Mouse (Mus musculus): Measurements from ENCODE around the gene Mob4.
A peak's percentile ranks its signal among the peaks of the same experiment; 100 is the strongest.

Gene Mob4

DNA sequence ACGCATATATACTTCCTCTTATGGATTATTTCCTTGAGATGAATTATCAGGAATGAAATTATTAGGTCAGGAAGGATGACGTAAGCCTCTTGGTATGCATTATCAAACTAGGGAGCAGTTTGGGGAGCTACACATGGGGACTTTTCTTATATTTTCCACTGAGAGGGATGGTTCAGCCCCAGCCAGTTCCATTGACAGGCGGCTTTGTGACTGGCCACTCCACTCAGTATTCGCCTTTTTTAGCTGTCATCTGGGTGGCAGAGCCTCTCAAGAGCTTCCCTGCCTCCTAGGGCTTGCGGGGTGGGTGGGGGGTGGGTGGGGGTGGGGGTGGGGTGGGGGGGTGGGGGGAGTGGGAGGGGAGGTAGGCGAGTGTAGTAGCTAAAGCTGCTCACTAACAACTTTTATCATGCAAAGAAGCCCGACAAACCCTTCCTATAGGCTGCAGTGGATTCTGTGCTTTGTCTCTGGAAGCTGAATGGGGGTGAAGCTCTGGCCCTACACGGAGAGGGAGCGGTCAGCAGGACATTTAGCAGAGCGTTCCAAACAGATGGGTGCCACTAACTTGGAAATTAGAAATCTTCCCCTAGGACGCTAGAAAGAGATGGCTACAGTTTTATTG, 55.7 kb downstream of the Mob4 start:
- no peak for DNase-seq (ENCODE audit: low spot score)

DNA sequence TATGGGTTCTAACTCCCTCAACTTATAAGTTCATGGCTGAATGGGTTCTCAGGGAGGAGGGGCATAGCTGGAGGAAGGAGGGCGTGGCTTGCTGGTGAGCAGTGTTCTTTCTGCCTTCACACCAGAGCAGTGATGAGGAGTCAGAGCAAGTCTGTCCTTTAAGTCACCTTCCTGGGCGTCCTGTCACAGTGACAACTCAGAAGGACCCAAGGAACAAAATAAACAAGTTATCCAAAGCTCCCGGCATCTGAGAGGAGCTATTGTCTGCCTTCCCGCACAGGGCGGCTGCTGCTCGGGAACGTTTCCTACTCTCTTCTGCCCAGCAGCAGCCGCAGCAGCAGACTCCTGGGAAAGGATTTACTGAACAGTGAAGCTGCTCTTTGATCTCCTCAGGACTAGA, 61.0 kb downstream of the Mob4 start:
- DNase-seq (ENCODE audit: low spot score) = no peak

DNA sequence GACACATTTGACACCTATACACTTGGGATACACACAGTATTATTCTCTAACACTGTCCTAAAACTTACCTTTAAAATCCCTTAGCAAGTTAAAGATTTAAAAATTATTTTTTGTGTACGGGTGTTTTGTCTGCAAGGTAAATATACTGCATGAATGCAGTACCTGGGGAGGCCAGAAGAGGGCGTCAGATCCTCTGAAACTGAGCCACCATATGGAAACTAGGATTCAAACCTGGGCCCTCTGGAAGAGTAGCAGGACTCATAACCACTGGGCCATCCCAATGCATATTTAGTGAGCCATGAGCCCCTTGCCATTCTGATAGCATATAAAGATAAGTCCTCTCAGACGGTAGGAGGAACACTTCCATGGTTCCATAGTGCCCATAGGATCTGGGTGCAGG, 61.8 kb downstream of the Mob4 start:
- DNase-seq (ENCODE audit: low spot score) = peak; percentile 16

DNA sequence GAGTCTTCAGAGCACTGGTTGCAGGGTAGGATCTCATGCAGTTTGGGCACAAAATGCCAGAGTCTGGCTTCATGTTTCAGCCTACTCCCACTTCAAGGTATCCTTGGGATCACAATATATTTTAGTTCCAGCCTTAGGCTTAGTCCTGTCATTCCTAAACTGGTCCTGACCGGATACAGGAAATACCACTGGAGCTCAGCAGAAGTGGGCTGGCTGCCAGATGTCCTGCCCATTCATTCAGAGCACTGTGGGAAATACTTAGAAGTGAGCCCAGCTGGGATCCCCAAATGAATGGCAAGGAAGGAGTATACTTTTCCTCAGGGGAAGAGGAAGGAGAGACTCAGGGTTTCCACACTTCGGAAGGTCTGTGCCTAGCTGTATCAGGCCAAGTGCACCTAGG, 62.3 kb downstream of the Mob4 start:
- peak; percentile 39 for DNase-seq (ENCODE audit: low spot score)

DNA sequence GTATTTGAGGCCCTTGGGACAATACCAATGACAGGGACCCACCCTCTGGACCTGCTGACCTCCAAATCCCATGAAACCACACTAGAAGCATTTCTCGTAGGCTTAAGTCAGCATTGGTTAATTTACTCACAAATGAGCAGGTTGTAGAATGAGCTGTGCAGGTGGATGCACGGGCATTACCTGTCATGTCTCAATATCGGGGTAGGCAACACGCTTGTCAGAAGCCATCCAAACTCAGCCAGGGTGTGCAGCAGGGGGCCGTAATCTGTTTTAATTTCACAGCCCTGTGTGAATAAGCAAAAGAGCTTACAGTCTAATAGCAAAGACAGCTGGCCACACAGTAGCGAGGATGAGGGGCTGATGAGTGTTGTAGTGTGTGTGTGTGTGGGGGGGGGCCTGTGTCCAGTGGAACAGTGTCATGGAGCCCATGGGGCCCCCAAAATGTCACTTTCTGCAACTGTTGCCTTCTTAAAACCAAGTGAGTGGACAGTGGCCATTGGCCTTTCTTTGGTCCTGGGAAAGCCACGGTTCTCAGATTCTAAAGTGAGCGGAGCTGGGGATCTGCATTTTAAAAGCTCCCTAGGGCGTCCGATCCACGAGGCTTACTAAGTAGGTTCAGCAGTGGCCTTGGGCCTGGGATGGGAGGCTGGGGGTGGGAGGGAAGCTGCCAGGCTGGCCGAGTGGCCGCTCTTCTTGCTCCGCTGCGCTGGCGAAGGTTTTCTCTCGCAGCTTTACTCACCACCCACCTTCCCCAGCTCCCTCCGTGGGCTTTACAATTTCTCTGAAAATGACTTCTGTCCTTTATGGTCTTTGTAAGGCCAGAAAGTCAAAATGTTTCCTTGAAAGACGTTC, 63.3 kb downstream of the Mob4 start:
- DNase-seq (ENCODE audit: low spot score) = no peak

DNA sequence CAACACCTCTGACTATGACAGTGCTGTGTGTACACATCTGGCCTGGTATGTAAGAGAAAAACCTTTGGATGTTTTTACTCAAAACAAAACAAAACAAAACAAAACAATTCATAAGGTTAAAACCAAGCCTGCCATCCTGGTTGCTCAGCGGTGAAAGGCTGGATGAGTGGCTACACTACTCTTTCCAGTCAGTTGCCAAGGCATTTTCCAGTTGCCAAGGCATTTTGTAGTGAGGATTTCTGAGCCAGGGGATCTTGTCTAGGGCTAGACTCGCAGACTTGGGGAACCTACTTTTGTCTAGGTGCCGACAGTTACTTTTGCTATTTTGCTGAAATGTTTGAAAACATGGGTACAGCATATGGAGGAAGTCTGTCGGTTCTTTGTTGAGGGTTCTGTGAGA, 64.0 kb downstream of the Mob4 start:
- no peak for DNase-seq (ENCODE audit: low spot score)

DNA sequence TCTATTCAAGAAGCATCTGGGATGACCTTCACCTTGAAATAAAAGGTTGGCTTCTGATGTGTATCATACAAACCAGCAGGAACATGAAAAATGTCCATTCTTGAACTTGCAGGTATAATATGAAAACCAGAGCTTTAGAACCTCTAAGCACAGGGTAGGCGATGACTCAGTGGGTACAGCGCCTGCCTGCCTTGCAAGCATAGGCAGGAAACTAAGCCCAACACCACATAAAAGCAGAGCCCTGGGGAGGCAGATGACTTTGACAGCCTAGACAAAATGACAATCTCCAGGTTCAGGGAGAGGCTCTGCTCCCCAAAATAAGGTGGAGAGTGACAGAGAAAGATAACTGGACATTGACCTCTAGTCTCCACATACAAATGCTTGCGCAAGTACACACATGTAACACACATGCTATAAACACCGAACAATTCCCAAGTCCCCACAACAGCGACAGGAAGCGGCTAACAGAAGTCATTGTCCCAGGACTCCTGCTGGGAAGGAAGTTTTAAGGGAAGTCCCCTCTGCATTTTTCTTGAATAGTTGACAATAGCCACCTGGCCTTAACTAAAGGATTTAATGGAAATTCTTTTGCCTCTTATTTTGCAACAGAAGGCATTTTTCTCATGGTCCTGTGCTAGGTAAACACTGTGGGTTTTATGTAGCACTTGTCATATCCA, 65.4 kb downstream of the Mob4 start:
- DNase-seq (ENCODE audit: low spot score) = no peak

DNA sequence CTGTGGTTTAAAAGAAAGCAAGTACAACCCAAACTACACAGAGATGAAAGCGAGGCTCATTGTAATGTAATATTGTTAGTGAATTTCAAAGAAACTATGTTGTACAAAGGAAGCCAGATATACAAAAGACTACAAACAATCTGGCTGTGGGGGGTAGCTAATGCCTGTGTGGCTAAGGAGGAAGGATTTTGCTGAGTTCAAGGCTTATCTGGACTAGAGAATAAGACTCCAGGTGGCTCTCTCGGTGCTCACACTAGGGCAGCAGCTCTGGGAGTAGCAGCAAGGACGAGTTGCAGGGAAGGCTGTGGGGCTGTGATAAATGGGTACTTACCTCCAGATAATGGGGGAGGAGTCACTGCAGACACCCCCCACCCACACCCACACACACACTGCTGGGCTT, 67.7 kb downstream of the Mob4 start:
- DNase-seq (ENCODE audit: low spot score) = no peak

DNA sequence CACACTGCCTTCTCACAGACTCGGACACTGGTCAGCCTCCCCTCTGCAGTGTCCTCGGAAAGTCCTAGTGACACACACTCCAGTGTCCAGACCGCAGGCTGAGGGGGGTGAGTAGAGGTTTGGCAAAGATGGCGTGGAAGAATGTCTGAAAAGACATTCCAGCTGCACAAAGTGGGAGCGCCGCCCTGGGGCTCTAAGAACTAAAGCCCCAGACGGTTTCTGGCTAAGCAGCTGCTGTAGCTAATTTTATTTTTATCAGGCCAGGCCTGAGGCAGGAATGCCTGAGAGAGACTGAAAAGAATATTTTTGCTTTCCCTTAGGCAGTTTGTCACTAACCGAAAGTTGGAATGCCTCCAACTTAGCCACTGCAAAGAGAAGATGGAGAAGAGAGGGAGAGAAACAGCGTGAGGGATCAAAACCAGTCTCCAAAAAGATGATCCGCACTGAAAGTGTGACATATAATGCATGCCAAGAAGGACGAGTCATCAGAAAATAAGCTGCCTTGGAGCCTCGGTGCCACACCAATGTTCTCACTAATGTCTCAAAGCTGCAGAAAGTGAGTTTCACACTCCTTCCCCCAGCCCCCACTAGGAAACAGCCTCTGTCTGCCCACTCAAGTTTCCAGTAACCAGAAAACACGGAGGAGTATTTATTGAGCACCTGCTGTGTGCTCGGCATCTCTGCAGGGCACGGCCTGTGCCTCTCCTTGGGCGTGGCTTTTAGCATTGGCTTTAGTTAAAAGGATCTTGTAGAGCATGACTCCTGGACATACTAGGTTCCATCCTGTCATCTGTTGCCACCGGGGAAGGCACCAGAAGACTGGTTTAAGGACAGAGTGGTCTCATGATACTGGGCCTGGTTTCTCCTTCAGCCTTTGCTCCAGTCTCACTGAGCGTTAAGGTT, 71.1 kb downstream of the Mob4 start:
- DNase-seq (ENCODE audit: low spot score) = peak; percentile 35

All from urinary bladder, postnatal 14 days (tissue).